Mouse (Mus musculus) heart, adult 8-10 months (tissue): ENCODE data around the gene Smarcb1. TPM values are rescaled to one million over a fixed set of nuclear protein-coding genes. Genes with fewer than 3 reads are reported as not detected.
"Not testable (repeated sequence)": the region's sequence is repeated elsewhere in the genome, so short reads cannot be mapped to it uniquely, and the experiment has no call there.

Experiments used
- DNase-seq: peaks from one replicate; pipeline ENCODE4 v3.0.0; 2022; ENCODE audit warnings: low spot score
- total RNA-seq, 4 experiments: library from RNA; stranded (reverse); gene quantifications; 2 replicates each; pipeline ENCODE4 v1.2.4; 2022

The Smarcb1 gene
- total RNA-seq, 4 experiments from 2014 or later: 17.3 to 25.0 (median 21.4) TPM

GRCm38 (mm10) chr10:75889406-75890153 lies 31.8 kb downstream of the Smarcb1 start:
- DNase-seq: no peak

GRCm38 (mm10) chr10:75887504-75887903 lies 33.9 kb downstream of the Smarcb1 start:
- not testable (repeated sequence) for DNase-seq

GRCm38 (mm10) chr10:75884742-75885141 lies 36.7 kb downstream of the Smarcb1 start:
- no peak for DNase-seq

GRCm38 (mm10) chr10:75883232-75883552 lies 38.2 kb downstream of the Smarcb1 start:
- DNase-seq: peak; percentile 69

- DNase-seq: no peak
Measured at GRCm38 (mm10) chr10:75882433-75883231, 38.8 kb downstream of the Smarcb1 start.

GRCm38 (mm10) chr10:75881578-75882432 lies 39.6 kb downstream of the Smarcb1 start:
- DNase-seq: no peak

- no peak for DNase-seq
Measured at GRCm38 (mm10) chr10:75880771-75881577, 40.4 kb downstream of the Smarcb1 start.

- DNase-seq: no peak
Measured at GRCm38 (mm10) chr10:75880351-75880750, 41.1 kb downstream of the Smarcb1 start.

GRCm38 (mm10) chr10:75878836-75879235 lies 42.6 kb downstream of the Smarcb1 start:
- no peak for DNase-seq

GRCm38 (mm10) chr10:75873543-75874170 lies 47.8 kb downstream of the Smarcb1 start:
- DNase-seq: no peak

GRCm38 (mm10) chr10:75872915-75873542 lies 48.4 kb downstream of the Smarcb1 start:
- DNase-seq: peak; percentile 76

GRCm38 (mm10) chr10:75872025-75872914 lies 49.1 kb downstream of the Smarcb1 start:
- no peak for DNase-seq

- no peak for DNase-seq
Measured at GRCm38 (mm10) chr10:75861587-75861986, 59.8 kb downstream of the Smarcb1 start.

- no peak for DNase-seq
Measured at GRCm38 (mm10) chr10:75860746-75861145, 60.7 kb downstream of the Smarcb1 start.

GRCm38 (mm10) chr10:75859786-75860470 lies 61.5 kb downstream of the Smarcb1 start, which contains the start of gene Mif:
Gene Mif, minus strand, starts transcription at chr10:75860240.
- peak; percentile 88 for DNase-seq

GRCm38 (mm10) chr10:75859107-75859746 lies 62.2 kb downstream of the Smarcb1 start:
- DNase-seq: no peak

- no peak for DNase-seq
Measured at GRCm38 (mm10) chr10:75857598-75857997, 63.8 kb downstream of the Smarcb1 start.

- no peak for DNase-seq
Measured at GRCm38 (mm10) chr10:75856976-75857375, 64.4 kb downstream of the Smarcb1 start.
